Mouse (Mus musculus) gastrocnemius, postnatal 4 days (tissue): Measurements from ENCODE around the gene Xpo6. TPM values are rescaled to one million over a fixed set of nuclear protein-coding genes. Genes with fewer than 3 reads are reported as not detected.
A peak's percentile ranks its signal among the peaks of the same experiment; 100 is the strongest.

Experiments used
- DNase-seq, 2 experiments: peaks; one replicate each; pipeline ENCODE4 v3.0.0; 2021 to 2022; ENCODE audit warnings: low spot score in 2 of 2, mixed read lengths in 2 of 2
- total RNA-seq, 2 experiments: library from RNA; stranded (reverse); gene quantifications; 2 replicates each; pipeline ENCODE4 v1.2.3; 2021

The Xpo6 gene
- total RNA-seq, 2 experiments from 2014 or later = 53.7 to 58.6 TPM

DNA sequence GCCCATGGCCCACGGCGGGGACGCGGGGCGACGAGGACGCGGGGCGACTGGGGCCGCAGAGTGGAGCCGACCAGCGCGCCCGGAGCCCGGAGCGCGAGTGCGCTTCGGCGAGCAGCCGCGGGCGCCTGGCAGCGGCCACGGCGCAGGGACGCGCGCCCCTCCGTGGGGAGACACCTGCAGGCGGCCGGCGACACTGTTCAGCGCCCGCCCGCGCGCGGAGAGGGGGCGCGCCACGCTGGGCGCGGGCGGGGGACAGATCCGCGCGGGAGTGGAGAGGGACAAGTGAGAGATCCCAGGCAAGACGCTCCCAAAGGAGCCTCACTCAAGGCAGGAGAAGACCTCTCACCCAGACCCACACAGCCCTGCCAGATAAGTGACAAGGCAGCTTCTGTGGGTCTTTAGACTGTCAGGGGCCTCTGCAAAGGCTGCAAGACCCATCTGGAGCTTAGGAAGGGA lies 118.0 kb downstream of the Xpo6 start, which contains the start of gene Gsg1l:
TSS of gene Gsg1l (minus strand) at position 126 of the 456 bp plus-strand sequence.
- DNase-seq = no peak

DNA sequence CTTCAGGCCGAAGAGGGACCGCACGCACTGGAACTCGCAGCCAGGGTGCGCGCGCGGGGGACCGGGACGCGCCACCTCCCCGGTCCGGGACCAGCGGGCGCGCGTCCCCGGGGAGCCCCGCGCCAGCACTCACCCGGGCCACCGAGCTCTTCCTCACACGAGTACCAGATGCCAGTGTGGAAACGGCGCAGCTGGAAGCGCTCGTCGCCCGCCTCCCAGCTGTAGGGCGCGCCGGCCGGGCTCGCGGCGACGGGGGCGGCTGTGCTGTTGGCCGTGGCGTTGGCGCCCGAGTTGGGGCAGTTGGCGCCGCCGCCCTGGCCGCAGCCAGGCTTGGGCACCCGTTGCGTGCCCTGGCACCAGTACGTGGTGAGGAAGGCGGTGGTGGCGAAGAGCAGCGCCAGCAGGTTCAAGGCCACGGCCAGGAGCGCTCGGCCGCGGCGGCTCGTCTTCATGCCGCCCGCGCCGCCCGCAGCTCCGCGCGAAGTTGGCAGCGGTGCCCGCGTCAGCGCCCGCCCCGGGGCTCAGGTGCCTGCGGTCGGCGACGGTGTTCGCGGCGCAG lies 118.5 kb downstream of the Xpo6 start:
- DNase-seq = peak in 1 of 2 experiments; percentile 23

DNA sequence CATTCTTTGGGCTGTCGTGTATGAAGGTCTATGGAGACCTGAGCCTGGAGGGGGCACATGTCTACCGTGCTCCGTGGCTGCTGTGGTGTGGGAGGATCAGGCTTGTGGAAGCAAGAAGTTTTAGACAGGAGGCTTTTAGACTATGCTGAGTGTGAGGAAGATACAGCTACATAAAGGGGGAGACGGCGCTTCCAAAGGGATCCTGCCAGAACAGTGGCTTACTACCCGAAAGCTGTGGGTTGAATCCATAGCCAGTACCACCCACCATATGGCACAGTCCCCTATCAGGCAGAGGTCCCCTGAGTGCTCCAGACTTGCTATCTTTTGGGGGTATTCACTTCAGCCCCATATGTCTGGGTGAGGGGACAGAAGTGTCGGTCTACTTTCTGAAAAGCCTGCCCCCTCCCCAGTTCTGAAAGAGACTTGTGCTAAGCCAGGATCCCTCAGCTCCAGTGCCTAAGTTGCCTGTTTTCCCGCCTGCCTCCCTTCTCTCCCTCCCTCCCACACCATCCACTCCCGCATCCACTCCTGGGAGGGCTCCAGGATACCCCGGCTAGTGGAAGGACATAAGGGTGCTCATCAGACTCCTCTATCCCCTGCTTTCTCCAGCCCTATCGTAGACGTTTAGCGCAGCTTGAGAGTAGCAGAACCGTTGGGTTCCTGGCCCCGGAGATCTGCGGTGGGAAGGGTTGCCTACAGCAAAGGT lies 119.2 kb downstream of the Xpo6 start:
- DNase-seq = no peak

DNA sequence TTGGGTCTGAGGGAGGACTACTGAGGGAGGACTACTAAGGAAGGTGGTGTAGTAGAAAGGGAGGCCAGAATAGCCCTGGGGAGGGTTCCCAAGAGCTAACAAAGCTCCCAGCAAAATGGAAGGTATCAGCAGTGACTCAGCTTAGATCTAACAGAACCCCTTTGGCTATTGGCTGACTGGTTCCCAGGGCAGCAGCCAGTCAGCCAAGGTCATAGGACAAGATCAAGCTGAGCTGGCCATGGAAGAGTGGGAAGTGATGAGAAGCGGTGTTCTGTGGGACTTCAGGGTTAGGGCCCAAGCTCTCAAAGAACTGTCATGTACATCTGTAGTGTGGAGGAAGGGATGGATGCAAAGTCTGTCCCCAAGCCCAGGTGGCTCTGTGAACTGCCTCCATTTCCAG lies 123.4 kb downstream of the Xpo6 start:
- DNase-seq = no peak

DNA sequence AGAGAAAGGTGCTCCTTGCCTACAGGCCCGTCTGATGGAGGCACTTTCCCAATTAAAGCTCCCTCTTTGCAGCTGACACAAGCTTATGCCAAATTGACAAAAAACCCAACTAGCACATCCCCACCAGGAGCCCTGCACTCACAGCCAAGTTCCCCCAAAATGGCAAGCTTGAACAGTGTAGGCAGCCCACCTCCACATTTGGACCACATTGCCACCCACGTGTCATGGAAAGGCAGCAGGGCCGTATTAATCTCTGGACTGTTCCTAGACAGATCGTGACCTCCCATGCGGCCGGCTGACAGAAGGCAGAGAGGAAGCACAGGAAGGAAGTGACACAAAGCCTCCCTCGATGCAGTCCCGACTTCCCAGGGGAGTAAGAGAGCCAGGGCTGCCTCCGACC lies 125.2 kb downstream of the Xpo6 start:
- DNase-seq = no peak

DNA sequence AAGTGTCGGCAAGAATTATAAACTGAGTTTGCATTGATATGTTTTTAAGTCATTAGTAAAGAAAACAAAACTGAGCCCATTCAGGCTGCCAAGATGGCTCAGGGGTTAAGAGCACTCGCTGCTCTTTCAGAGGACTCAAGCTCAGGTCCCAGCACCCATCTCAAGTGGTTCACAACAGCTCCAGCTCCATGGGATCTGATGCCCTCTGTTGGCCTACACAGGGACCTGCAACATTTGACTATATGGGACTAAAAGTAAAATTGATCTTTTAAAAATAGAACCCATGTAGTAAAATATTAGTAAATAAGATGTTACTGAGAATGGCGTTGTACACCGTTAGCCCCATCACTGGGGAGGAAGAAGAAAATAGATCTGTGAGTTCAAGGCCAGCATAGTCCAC lies 130.0 kb downstream of the Xpo6 start:
- no peak for DNase-seq

DNA sequence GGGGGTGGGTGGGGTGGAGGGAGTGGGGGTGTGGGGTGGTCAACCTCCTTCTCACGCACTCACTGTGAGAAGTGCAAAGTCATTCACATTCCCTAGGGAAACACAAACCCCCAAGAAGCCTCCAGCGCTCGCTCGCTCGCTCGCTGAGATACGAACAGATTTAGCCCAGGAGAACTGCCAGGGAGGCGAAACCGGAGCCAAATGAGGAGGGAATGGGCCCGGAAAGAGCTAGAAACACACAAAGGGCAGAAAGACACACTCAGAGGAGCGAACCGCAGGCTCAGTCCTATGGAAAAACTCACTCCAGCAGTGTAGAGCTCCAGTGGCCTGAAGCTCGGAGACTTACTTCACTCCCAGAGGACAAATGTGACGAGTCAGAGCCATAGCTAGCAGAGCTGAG lies 133.5 kb downstream of the Xpo6 start:
- DNase-seq = peak in 1 of 2 experiments; percentile 44

DNA sequence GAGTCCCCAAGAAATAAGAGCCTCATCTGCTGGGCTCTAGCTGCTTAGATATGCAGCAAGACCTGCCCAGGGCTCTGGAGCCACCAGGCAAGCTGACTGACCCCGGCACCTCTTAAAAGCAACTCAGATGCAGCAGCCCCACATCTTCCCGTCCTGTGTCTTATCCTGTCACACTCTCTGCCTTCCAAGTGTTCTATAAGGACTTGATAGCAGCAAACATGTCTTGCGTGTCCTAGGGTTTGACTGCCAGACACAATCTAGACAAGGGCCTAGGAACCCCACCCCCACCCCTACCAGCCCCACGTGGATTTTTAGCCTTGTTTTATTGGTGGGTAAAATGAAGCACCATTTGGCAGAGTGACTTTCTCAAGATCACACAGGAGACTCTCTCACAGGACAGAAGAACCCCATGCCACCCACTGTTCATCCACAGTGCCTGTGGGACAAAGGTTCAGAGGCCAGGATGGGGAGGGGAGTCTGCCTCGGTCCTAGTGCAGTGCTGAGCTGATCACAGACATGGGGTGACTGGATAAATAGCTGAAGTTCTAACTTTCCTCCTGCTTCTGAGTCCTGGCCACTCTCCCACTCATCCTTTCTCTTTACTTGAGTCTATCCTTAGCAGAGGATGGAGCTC lies 134.9 kb downstream of the Xpo6 start:
- no peak for DNase-seq

DNA sequence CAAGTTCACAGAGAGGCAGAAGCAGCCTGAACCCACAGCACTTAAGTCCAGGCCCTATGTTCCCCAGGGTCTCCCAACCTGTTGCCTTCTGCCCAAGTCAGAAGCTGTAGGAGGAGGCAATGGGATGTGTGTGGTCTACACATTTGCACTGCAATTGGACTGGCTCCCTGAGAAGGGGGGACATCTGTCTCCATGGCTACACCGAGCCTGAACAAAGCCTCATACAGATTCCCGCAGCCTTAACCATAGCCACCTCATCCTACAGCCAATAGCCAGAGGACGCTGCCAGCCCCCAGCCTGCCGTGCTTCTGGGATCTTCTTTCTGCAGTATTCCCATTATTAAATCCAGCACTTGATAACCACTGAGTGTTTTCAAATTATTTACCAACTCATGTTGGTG lies 138.1 kb downstream of the Xpo6 start:
- DNase-seq = no peak

DNA sequence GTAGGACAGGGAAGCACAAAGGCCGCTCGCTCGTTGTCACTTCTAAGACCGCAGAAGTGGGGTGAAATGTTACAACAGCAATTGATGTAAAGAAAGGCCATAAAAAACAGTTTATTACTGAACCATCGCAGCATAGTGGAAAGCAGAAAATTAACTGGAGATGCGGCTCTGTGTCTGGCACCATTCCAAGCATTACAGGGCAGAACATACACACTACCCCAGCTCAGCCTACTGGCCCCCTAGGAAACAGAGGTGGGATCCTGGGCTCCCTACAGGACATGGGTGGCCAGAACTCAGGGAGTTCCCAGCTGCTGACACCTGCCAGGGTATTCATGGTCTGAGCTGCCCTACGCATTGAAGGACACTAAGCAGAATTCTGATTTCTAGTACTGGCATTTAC lies 141.4 kb downstream of the Xpo6 start:
- no peak for DNase-seq

DNA sequence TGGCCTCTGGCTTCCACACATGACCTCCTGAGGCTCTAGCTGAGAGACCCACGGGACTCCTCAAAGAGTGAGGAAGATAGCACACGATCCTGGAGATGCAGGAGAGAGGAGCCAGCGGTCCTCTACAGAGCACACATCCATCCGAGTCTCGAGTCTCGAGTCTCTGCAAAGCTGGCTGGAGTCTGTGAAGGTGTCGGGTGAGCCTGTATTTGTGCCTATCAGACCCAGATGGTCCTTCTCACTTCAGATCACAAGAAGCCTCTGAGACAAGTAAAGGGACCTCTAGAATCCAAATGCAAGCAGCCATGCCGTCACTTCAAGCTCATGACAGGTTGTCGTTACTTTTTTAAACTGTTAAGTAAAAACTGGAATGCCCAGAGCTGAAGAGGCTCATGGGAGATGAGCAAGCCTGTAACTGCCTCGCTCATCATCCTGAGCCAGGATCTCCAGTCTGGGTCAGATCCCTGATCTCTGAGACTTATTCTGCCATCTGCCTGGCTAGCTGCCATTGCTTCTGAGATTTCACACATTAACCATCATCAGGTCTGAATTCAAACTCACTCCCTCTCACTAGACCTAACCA lies 142.9 kb downstream of the Xpo6 start:
- DNase-seq = no peak

DNA sequence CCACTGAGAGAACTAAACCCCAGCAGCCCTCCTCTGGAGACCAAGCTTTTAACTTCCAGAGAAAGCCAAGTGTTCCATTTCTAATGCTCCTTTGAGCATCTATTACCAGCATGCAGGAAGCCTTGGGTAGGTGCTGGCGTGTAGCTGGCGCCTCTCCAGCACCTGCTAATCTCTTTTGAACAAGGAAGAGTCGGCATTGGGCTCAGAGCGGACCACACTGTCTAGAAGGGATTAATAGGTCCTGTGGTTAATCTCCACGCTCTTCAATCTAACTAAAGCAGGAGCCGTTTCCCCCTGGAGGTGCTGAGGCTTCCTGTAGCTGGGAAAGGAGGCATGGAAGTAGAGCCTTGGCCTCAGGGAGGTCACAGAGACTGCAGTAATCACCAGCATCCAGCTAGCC lies 145.7 kb downstream of the Xpo6 start:
- DNase-seq = no peak

DNA sequence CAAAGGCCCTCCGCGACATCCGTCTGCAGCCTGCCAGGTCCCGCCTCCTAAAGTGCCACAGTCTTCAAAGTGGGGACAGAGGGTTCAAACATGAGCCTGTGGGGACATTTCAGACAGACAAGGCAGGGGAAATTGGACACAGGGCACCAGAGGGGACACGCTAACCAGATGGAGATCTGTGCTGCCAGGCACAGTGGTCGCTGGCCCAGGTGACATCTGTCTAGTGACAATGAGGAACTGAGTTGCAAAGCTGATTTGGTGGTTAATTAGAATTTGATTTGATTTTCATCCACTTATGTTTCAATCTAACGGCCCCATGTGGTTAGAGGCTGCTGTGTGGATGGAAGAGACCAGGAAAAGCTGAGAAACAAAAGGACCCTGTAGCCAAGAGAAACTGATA lies 146.7 kb downstream of the Xpo6 start:
- no peak for DNase-seq

DNA sequence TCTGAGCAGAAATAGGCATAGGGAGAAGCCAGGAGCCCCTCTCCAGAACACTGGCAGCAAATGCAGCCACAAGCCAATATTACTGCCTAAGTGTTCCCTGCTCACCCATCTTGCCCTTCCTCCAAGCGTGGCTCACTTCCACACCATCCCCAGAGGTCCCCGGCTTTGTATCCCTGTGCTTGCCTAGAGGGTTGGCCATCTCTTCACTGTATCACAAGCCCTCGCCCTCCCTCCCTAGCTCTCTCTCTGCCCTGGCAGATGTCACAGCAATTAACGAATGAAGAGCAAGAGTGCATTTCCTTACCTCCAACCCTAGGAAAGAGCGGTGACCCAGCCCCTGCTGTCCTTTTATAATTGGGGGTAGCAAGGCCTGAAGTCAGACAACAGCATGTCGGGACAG lies 148.4 kb downstream of the Xpo6 start:
- DNase-seq = no peak

Other genes starting within 250 kb of the Xpo6 start
- gene Gsg1l, start 118.1 kb downstream of the Xpo6 start, total RNA-seq = under 1 TPM; 0.34 to 0.47 TPM
- gene Sbk1, start 72.1 kb upstream of the Xpo6 start, total RNA-seq = 10 to 100 TPM; 38.4 to 43.0 TPM
- gene Lat, start 169.1 kb upstream of the Xpo6 start, total RNA-seq = 1 to 10 TPM; 1.3 to 1.9 TPM
- gene Spns1, start 176.9 kb upstream of the Xpo6 start, total RNA-seq = 10 to 100 TPM; 31.6 to 33.9 TPM
- gene Nfatc2ip, start 196.2 kb upstream of the Xpo6 start, total RNA-seq = 1 to 10 TPM; 3.2 to 4.1 TPM
- gene Cd19, start 214.4 kb upstream of the Xpo6 start, total RNA-seq = under 1 TPM; 0.13 to 0.39 TPM
- gene Rabep2, start 228.3 kb upstream of the Xpo6 start, total RNA-seq = 10 to 100 TPM; 14.0 to 16.2 TPM